Mouse (Mus musculus) erythroblast, embryonic 14.5 days (primary cell): ENCODE data around the gene Hus1. TPM values are rescaled to one million over a fixed set of nuclear protein-coding genes. Genes with fewer than 3 reads are reported as not detected.

Experiments
- H3K27me3 ChIP-seq: 2 replicates; pipeline ENCODE4 v1.6.1; 2012; ENCODE audit warnings: inconsistent platforms; ENCODE audit not compliant: control insufficient read depth
- H3K36me3 ChIP-seq: 2 replicates; pipeline ENCODE4 v1.6.1; 2012; ENCODE audit warnings: mild to moderate bottlenecking, inconsistent platforms; ENCODE audit not compliant: control insufficient read depth
- H3K4me1 ChIP-seq: 2 replicates; pipeline ENCODE4 v1.6.1; 2012; ENCODE audit warnings: inconsistent platforms; ENCODE audit not compliant: control insufficient read depth
- H3K4me3 ChIP-seq: replicated peaks from 2 replicates; pipeline ENCODE3; 2012; ENCODE audit warnings: moderate library complexity, mild to moderate bottlenecking, inconsistent platforms
- H3K9me3 ChIP-seq: 2 replicates; pipeline ENCODE4 v1.6.1; 2012; ENCODE audit warnings: low read length, inconsistent platforms, mixed read lengths; ENCODE audit not compliant: control insufficient read depth
- GATA1 ChIP-seq: IDR thresholded peaks from 2 replicates; pipeline ENCODE4 v1.6.1; 2012; ENCODE audit warnings: low read length, inconsistent platforms, mixed read lengths
- TAL1 ChIP-seq: IDR thresholded peaks from 3 replicates; pipeline ENCODE4 v1.6.1; 2012; ENCODE audit warnings: low read length, inconsistent platforms, mixed read lengths
- polyA plus RNA-seq: library from polyadenylated mRNA; stranded (reverse); fragments of >175 nt; gene quantifications from 2 replicates; pipeline ENCODE4 v1.2.3, GENCODE M21; 2012

Gene Hus1
- polyA plus RNA-seq, 1 experiment, result 0.10 TPM

DNA sequence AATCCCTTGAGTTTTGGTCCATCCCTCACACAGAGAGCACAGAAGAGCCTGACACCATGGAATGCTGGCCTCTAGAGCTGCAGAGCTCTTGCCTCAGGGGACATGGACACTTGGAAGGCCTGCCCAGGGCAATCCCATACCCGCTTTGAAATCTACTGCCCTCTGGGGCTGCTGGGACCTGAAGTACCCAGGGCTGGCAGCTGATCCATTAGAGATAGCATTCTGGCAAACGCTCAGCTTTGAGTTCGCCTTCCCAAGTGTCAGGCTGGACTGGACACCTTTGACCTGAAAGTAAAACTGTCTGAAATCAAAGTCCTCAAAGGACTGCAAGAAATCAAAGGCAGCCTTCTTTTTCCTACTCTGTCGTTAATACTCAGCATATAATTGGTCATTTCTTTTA is 52.9 kb downstream of the Hus1 start:
- H3K9me3 ChIP-seq, result no peaks in the 10 kb centered on the region
- no peaks in the 10 kb centered on the region for H3K27me3 ChIP-seq
- H3K4me3 ChIP-seq, result no peak overlapping the region
- H3K36me3 ChIP-seq, result no peaks in the 10 kb centered on the region
- peaks cover 3% of the 10 kb centered on the region; the same call in 1 of the 2 replicates for H3K4me1 ChIP-seq
- TF ChIP-seq GATA1, result no peak
- no peak for TF ChIP-seq TAL1

DNA sequence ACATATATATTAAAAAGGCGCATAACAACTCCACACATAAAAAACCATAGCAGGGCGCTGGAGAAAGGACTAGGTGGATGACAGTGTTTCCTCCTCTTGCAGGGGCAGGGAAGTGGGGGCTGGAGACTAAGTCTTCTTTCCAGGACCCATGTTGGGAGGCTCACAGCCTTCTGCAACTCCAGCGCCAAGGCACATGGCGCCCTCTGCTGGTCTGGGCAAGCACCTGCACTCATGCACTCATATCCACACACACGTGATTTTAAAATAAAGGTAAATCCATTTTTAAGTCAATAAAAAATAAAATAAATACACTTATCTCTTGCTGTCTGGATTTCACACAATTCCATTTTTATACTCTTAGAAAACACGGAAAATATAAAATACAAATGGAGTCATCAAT is 54.0 kb downstream of the Hus1 start:
- Histone ChIP-seq H3K9me3 (no peaks in the 10 kb centered on the region), H3K27me3 (no peaks in the 10 kb centered on the region), H3K36me3 (no peaks in the 10 kb centered on the region), H3K4me1 (peaks cover 3% of the 10 kb centered on the region; the same call in 1 of the 2 replicates), H3K4me3 (no peak overlapping the region)
- TF ChIP-seq GATA1, result no peak
- no peak for TF ChIP-seq TAL1

DNA sequence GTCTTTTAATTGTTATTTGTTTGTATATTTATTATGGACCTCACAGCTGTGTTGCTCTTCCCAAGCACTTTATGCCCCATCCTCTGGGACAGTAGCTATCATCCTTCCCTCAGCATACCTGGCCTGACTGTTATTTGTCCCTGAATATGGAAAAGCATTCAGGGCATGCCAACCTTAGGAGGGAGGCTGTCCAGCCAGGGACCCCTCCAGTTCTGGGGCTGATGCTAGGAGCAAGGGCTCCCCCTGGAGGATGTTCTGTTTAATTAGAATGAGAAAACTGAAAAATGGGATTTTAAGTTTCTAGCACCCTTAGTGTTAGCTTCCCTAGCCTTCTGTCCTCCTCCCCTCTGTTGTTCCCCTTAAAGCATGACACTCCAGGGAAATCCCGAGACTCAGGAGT is 55.3 kb downstream of the Hus1 start:
- no peaks in the 10 kb centered on the region for H3K9me3 ChIP-seq
- H3K27me3 ChIP-seq, result no peaks in the 10 kb centered on the region
- H3K4me3 ChIP-seq, result no peak overlapping the region
- TF ChIP-seq GATA1, result no peak
- no peak for TF ChIP-seq TAL1
- H3K36me3 ChIP-seq, result no peaks in the 10 kb centered on the region
- H3K4me1 ChIP-seq, result peaks cover 3% of the 10 kb centered on the region; the same call in 1 of the 2 replicates

DNA sequence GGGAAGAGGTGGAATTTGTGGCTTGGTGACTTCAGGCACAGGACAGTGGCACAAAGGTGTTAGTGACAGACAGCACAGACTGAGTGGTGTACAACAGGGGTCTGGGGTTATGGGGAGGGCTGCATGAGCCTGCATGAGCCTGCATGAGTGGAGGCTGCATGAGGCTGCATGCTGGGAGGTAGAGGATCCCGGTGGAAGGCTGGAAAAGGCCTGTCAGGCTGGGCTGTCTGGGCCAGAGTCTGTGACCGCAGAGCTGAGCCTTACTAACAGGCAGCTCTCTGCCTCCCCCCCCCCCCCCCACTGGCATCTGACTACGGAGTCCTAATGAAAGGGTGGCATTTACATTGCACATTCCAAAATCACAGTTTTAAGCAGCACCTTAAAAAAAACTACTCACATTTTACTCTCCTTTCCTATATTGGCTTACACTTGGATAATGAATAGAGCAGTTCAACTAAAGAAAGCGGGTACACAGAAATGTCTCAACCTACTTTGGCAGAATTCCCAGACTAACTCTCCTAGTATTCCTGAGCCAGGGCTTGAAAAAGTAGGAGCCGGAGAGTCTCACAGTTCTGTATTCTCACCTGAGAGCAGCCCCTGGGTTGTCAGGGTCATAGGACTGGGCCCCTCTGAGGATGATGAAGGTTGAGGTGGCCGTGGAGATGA is 61.1 kb downstream of the Hus1 start:
- Histone ChIP-seq H3K36me3 (no peaks in the 10 kb centered on the region), H3K4me3 (no peak overlapping the region), H3K9me3 (no peaks in the 10 kb centered on the region), H3K4me1 (peaks cover 11% of the 10 kb centered on the region), H3K27me3 (no peaks in the 10 kb centered on the region)
- TF ChIP-seq GATA1 (no peak), TAL1 (no peak)

DNA sequence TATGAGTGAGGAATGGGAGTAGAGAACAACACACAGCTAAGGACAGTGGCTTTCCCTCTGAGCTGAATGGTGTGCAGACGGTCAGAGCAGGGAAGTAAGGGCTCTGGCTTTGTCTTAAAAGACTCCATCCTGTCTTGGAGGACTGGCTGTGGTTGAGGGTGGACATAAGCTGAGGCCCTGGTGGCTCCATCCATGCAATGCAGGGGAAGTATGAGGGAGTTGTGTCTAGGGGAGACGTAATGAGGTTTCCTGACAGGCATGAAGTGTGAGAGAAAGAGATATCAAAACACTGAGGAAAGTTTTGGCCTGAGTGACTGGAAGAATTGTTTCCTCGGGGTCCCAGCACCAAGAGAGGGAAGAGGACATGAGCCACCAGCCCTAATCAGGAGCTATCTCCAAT is 62.1 kb downstream of the Hus1 start:
- Histone ChIP-seq H3K9me3 (no peaks in the 10 kb centered on the region), H3K27me3 (no peaks in the 10 kb centered on the region), H3K4me3 (no peak overlapping the region), H3K4me1 (peaks cover 21% of the 10 kb centered on the region), H3K36me3 (no peaks in the 10 kb centered on the region)
- TF ChIP-seq TAL1, result no peak
- no peak for TF ChIP-seq GATA1

DNA sequence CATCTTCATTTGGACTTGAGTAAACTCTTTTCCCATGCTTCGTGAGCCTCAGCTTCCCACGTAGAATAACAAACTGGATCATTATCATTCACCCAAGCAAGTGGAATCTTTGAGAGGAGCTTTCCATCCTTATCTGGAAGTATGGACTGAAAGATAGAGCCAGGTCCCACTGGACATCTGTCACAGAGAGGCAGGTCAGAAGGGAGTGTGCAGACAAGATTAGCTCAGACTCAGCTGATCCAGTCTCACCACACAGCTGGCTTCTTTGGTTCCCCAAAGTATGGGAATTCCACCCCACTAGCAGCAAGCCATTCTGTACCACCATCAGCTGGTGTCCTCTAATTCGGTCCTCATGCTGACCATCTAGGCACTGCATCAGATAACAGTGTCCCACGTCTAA is 66.9 kb downstream of the Hus1 start:
- no peak overlapping the region for H3K4me3 ChIP-seq
- no peaks in the 10 kb centered on the region for H3K9me3 ChIP-seq
- H3K36me3 ChIP-seq, result no peaks in the 10 kb centered on the region
- H3K4me1 ChIP-seq, result peaks cover 29% of the 10 kb centered on the region
- no peaks in the 10 kb centered on the region for H3K27me3 ChIP-seq
- TF ChIP-seq GATA1 (no peak), TAL1 (0 out of 3 replicates have a peak, but pooled peaks have one; percentile 20)

Other genes with a start within 250 kb of the Hus1 start
- gene Pkd1l1, start 37.9 kb downstream of the Hus1 start, polyA plus RNA-seq, result 0.10 and 0.19 TPM in 2 replicates
- gene Gm11992, start 37.4 kb upstream of the Hus1 start, polyA plus RNA-seq, result not detected in 2 replicates
- gene Sun3, start 37.8 kb upstream of the Hus1 start, polyA plus RNA-seq, result not detected in 2 replicates
- gene Upp1, start 106.9 kb upstream of the Hus1 start, polyA plus RNA-seq, result not detected in 2 replicates
- gene Abca13, start 180.8 kb upstream of the Hus1 start, polyA plus RNA-seq, result not detected in 2 replicates